Mouse (Mus musculus): ENCODE data around the gene Myo1g. TPM values are rescaled to one million over a fixed set of nuclear protein-coding genes. Genes with fewer than 3 reads are reported as not detected.

Myo1g gene
- polyA plus RNA-seq, 1 experiment from 2014 or later: 0.59 TPM

DNA sequence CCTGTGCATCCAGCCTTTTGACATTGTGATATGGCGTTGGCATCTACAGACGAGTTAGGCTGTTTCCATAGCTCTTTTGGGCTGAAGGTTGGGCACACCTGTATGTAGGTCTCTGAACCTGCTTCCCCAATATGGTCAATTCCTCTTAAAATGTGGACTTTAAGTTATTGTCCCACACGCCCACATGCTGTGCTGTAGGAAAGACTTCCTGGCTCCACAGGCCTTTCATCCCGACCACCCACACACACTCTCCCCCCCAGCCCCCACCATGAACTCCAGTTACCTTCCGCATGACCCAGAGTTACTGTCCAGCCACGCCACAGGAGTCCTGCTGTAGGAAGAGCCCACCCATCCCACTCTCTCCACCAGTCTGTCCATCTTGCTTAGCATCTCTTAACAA is 33.8 kb downstream of the Myo1g start:
- no peak for ATAC-seq (ENCODE audit: insufficient number of reproducible peaks, insufficient read depth, low FRiP score, low read depth)
- H3K36me3 ChIP-seq (ENCODE audit: control insufficient read depth, insufficient read depth, low read length): no peaks in the 10 kb centered on the region

DNA sequence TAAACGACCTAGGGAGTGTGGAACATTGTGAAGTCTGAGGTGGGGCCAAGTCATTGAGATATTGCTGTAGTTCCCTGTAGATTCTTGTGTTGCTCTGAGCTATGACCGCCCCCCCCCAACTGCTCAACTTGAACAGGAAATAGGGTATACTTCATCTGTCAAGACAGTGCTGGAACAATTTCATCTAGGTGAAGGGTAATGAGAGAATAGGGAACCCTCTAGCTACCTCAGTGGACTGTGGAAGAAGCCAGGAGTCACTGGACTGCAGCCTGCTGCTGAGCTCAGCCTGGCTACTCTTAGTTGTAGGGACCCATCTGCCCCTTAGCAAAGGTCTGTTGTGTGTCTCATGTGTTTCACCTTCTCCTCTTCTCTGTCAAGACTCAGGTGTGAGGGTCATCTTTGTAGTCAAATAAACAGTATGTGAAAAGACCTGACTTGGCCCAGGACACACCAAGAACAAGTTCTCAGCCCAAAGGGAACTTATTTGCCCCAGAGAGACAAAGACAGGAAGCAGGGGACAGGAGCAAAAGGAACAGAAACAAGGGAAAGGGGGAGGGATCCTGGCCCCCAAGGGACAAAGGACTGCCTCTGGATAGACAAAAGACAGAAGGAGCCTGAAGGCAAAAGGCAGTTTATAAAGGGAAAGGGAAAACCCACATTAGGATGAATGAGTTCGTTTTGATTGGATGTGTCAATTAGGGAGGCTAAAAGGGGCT is 36.4 kb downstream of the Myo1g start:
- ATAC-seq (ENCODE audit: insufficient number of reproducible peaks, insufficient read depth, low FRiP score, low read depth): no peak
- Histone ChIP-seq H3K9ac (ENCODE audit: low read length) (no peak overlapping the region), H3K27ac (replicated peaks in 1 of 2; ENCODE audit: control insufficient read depth in 1 of 2, insufficient read depth in 1 of 2, low read depth in 2 of 2, low read length in 2 of 2) (peak overlapping the region; percentile 16 to 19; a peak in 1 of 4 replicates), H3K4me2 (ENCODE audit: low read length) (no peak overlapping the region), H3K36me3 (ENCODE audit: control insufficient read depth, insufficient read depth, low read length) (no peaks in the 10 kb centered on the region), H3K4me3 (ENCODE audit: control insufficient read depth in 1 of 2, insufficient read depth in 1 of 2, low read depth in 1 of 2, low read length in 2 of 2) (no peak overlapping the region), H3K4me1 (ENCODE audit: control insufficient read depth in 2 of 2, insufficient read depth in 2 of 2, low read length in 2 of 2) (peaks cover 4 to 5% of the 10 kb centered on the region in 2 experiments; a peak in 3 of 4 replicates), H3K27me3 (ENCODE audit: control insufficient read depth, insufficient read depth, low read length) (no peaks in the 10 kb centered on the region), H3K9me3 (ENCODE audit: control insufficient read depth, low read length) (no peaks in the 10 kb centered on the region)
- WGBS: 63% methylated on average over 3 of the region's 3 CpGs

More for the DNA sequence above, 33.8 kb downstream of the Myo1g start:
- H3K27ac ChIP-seq (replicated peaks in 1 of 2; ENCODE audit: control insufficient read depth in 1 of 2, insufficient read depth in 1 of 2, low read depth in 2 of 2, low read length in 2 of 2): 0 out of 4 replicates have a peak overlapping the region, but pooled peaks of 1 of the 2 experiments have one; percentile 10
- H3K9ac ChIP-seq (ENCODE audit: low read length): no peak overlapping the region
- 62% methylated on average over 6 of the region's 6 CpGs for WGBS
- H3K4me2 ChIP-seq (ENCODE audit: low read length): no peak overlapping the region
- no peaks in the 10 kb centered on the region for H3K27me3 ChIP-seq (ENCODE audit: control insufficient read depth, insufficient read depth, low read length)
- H3K4me1 ChIP-seq (ENCODE audit: control insufficient read depth in 2 of 2, insufficient read depth in 2 of 2, low read length in 2 of 2): peaks cover 4 to 5% of the 10 kb centered on the region in 2 experiments; a peak in 3 of 4 replicates
- no peaks in the 10 kb centered on the region for H3K9me3 ChIP-seq (ENCODE audit: control insufficient read depth, low read length)
- H3K4me3 ChIP-seq (ENCODE audit: control insufficient read depth in 1 of 2, insufficient read depth in 1 of 2, low read depth in 1 of 2, low read length in 2 of 2): no peak overlapping the region

DNA sequence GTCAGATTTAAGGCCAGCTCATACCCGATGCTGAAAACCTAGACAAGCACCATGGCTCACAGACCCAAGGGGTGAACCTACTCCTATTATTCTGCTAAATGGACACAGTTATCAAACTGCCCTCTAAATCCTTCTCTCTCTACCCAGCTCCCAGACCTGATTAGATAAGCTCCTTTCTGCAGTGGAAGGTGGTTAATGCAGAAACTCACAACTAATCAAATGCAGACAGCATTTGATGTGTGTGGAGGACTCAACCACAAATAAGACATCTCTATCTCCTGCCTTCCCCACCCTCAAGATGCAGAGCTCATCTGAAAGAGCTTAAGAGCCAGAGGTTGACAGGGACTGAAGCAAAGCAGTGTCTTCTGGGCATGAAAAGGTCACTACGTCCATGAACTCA is 37.7 kb downstream of the Myo1g start:
- Histone ChIP-seq H3K9ac (ENCODE audit: low read length) (no peak overlapping the region), H3K27me3 (ENCODE audit: control insufficient read depth, insufficient read depth, low read length) (no peaks in the 10 kb centered on the region), H3K4me3 (ENCODE audit: control insufficient read depth in 1 of 2, insufficient read depth in 1 of 2, low read depth in 1 of 2, low read length in 2 of 2) (no peak overlapping the region), H3K27ac (replicated peaks in 1 of 2; ENCODE audit: control insufficient read depth in 1 of 2, insufficient read depth in 1 of 2, low read depth in 2 of 2, low read length in 2 of 2) (no peak overlapping the region), H3K36me3 (ENCODE audit: control insufficient read depth, insufficient read depth, low read length) (no peaks in the 10 kb centered on the region), H3K4me2 (ENCODE audit: low read length) (no peak overlapping the region), H3K4me1 (ENCODE audit: control insufficient read depth in 2 of 2, insufficient read depth in 2 of 2, low read length in 2 of 2) (peaks cover 4 to 5% of the 10 kb centered on the region in 2 experiments; a peak in 3 of 4 replicates), H3K9me3 (ENCODE audit: control insufficient read depth, low read length) (no peaks in the 10 kb centered on the region)
- no peak for ATAC-seq (ENCODE audit: insufficient number of reproducible peaks, insufficient read depth, low FRiP score, low read depth)
- 41% methylated on average over 2 of the region's 2 CpGs for WGBS

DNA sequence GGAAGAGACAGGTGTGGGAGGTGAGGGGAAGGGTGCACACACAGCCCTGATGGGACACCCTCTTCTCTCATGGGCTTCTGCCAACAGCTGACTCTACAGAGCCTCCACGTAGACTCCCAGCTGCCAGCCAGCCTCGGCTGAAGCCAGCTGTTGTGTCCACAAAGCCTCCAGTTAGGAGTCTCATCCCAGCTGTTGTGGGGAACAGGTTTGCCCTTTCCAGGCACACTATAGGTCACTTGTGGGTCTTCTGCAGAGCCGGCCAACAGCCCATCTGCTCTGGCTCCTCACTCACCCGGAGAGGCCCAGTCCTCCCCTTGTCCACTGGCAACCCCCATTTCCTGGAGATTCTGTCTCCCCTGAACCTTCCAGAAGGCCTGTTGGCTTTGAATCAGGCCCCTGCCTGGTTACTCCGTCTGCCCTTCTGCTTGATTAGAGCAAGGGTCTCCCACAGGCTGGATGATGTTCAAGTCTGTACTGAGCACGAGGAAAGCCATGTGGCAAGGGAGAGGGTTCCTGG is 39.0 kb downstream of the Myo1g start:
- no peak for ATAC-seq (ENCODE audit: insufficient number of reproducible peaks, insufficient read depth, low FRiP score, low read depth)
- no peak overlapping the region for H3K4me3 ChIP-seq (ENCODE audit: control insufficient read depth in 1 of 2, insufficient read depth in 1 of 2, low read depth in 1 of 2, low read length in 2 of 2)
- H3K27ac ChIP-seq (replicated peaks in 1 of 2; ENCODE audit: control insufficient read depth in 1 of 2, insufficient read depth in 1 of 2, low read depth in 2 of 2, low read length in 2 of 2): no peak overlapping the region

DNA sequence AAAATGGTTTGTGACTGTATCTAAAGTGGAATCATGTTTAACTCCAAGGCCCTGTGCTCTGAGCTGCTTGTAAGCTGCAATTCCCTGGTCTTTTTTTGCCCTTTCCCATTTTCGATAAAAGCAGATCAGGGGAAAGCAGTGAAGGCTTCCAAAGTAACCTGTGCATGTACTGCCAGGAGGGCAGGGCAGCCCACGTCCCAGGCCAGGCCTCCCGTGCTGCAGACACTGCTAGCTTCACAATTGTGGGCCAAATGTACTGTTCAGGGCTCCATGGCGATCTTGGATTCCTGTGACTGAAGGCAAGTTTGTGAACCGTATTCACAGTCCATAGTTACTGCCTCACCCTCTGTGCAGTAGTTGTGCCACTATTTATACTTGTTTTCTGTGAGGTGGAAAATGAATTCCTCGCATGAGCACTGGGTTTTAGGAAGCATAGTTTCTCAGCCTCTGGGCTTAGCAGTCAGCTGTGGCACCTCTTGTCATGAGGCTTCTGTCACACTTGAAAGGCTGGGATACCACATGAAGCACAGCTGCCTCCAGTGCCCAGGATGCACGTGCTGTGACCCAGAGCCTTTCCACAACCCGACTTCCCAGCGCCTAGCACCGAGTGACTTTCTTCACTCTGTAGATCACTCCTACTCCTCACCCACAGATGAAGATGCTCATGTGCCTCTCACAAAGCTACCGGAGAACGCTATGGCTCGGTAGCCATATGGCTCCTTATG is 39.9 kb downstream of the Myo1g start:
- H3K4me3 ChIP-seq (ENCODE audit: control insufficient read depth in 1 of 2, insufficient read depth in 1 of 2, low read depth in 1 of 2, low read length in 2 of 2): no peak overlapping the region
- no peak overlapping the region for H3K27ac ChIP-seq (replicated peaks in 1 of 2; ENCODE audit: control insufficient read depth in 1 of 2, insufficient read depth in 1 of 2, low read depth in 2 of 2, low read length in 2 of 2)
- H3K36me3 ChIP-seq (ENCODE audit: control insufficient read depth, insufficient read depth, low read length): no peaks in the 10 kb centered on the region
- no peak for ATAC-seq (ENCODE audit: insufficient number of reproducible peaks, insufficient read depth, low FRiP score, low read depth)
- H3K9ac ChIP-seq (ENCODE audit: low read length): no peak overlapping the region
- 73% methylated on average over 13 of the region's 13 CpGs for WGBS
- no peaks in the 10 kb centered on the region for H3K27me3 ChIP-seq (ENCODE audit: control insufficient read depth, insufficient read depth, low read length)
- no peaks in the 10 kb centered on the region for H3K9me3 ChIP-seq (ENCODE audit: control insufficient read depth, low read length)
- peaks cover 0 to 2% of the 10 kb centered on the region in 2 experiments; a peak in 1 of 4 replicates for H3K4me1 ChIP-seq (ENCODE audit: control insufficient read depth in 2 of 2, insufficient read depth in 2 of 2, low read length in 2 of 2)
- H3K4me2 ChIP-seq (ENCODE audit: low read length): no peak overlapping the region

More for the DNA sequence above, 39.0 kb downstream of the Myo1g start:
- peaks cover 0 to 2% of the 10 kb centered on the region in 2 experiments; a peak in 1 of 4 replicates for H3K4me1 ChIP-seq (ENCODE audit: control insufficient read depth in 2 of 2, insufficient read depth in 2 of 2, low read length in 2 of 2)
- no peaks in the 10 kb centered on the region for H3K36me3 ChIP-seq (ENCODE audit: control insufficient read depth, insufficient read depth, low read length)
- H3K9ac ChIP-seq (ENCODE audit: low read length): no peak overlapping the region
- no peaks in the 10 kb centered on the region for H3K9me3 ChIP-seq (ENCODE audit: control insufficient read depth, low read length)
- no peak overlapping the region for H3K4me2 ChIP-seq (ENCODE audit: low read length)
- 49% methylated on average over 6 of the region's 6 CpGs for WGBS
- H3K27me3 ChIP-seq (ENCODE audit: control insufficient read depth, insufficient read depth, low read length): no peaks in the 10 kb centered on the region

DNA sequence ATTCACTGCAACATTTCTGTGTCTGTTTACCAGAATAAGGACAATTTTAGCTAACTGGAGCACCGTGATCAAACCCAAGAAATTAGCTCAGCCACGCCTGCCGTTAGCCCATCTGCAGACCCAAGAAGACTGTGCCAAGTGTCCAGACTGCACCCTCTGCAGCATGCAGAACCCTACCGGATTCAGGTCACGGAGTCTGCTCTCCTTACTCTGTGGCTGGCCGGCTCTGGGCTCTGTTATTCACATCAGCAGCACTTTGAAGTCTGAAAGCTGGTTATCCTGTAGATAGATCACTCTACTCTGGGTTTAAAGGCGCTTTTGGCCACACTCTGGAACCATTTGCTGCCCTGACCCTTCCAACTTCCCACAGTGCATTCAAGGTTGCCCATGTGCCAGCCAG is 40.6 kb downstream of the Myo1g start:
- ATAC-seq (ENCODE audit: insufficient number of reproducible peaks, insufficient read depth, low FRiP score, low read depth): no peak
- H3K36me3 ChIP-seq (ENCODE audit: control insufficient read depth, insufficient read depth, low read length): no peaks in the 10 kb centered on the region
- no peak overlapping the region for H3K9ac ChIP-seq (ENCODE audit: low read length)
- no peak overlapping the region for H3K4me3 ChIP-seq (ENCODE audit: control insufficient read depth in 1 of 2, insufficient read depth in 1 of 2, low read depth in 1 of 2, low read length in 2 of 2)
- H3K4me1 ChIP-seq (ENCODE audit: control insufficient read depth in 2 of 2, insufficient read depth in 2 of 2, low read length in 2 of 2): peaks cover 0 to 2% of the 10 kb centered on the region in 2 experiments; a peak in 1 of 4 replicates
- WGBS: 68% methylated on average over 7 of the region's 7 CpGs
- H3K27me3 ChIP-seq (ENCODE audit: control insufficient read depth, insufficient read depth, low read length): no peaks in the 10 kb centered on the region
- no peak overlapping the region for H3K4me2 ChIP-seq (ENCODE audit: low read length)
- no peak overlapping the region for H3K27ac ChIP-seq (replicated peaks in 1 of 2; ENCODE audit: control insufficient read depth in 1 of 2, insufficient read depth in 1 of 2, low read depth in 2 of 2, low read length in 2 of 2)
- no peaks in the 10 kb centered on the region for H3K9me3 ChIP-seq (ENCODE audit: control insufficient read depth, low read length)

DNA sequence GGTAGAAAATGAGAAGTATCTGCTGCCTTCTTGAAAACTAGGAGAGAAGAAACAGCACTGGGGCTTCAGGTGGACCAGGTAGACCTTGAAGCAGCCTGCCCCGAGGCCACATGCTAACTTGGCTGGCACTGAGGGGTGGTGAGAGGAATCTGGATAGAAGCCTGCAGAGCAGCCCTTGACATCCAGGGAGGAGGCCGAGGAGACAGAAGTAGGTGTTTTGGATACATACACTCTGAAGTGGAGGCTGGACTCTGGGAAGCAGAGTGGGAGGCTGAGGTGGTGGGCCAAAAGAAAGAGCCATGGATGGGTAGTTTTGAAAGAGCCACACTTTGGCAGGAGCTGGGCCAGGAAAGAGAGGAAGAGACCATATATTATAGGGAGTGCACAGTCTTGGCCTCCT is 41.5 kb downstream of the Myo1g start:
- no peak overlapping the region for H3K9ac ChIP-seq (ENCODE audit: low read length)
- H3K27ac ChIP-seq (replicated peaks in 1 of 2; ENCODE audit: control insufficient read depth in 1 of 2, insufficient read depth in 1 of 2, low read depth in 2 of 2, low read length in 2 of 2): no peak overlapping the region
- H3K4me3 ChIP-seq (ENCODE audit: control insufficient read depth in 1 of 2, insufficient read depth in 1 of 2, low read depth in 1 of 2, low read length in 2 of 2): no peak overlapping the region
- H3K27me3 ChIP-seq (ENCODE audit: control insufficient read depth, insufficient read depth, low read length): no peaks in the 10 kb centered on the region
- peaks cover under 1% of the 10 kb centered on the region; the same call in 1 of the 2 replicates for H3K36me3 ChIP-seq (ENCODE audit: control insufficient read depth, insufficient read depth, low read length)
- H3K9me3 ChIP-seq (ENCODE audit: control insufficient read depth, low read length): no peaks in the 10 kb centered on the region
- peaks cover under 1 to 2% of the 10 kb centered on the region in 2 experiments; a peak in 1 of 4 replicates for H3K4me1 ChIP-seq (ENCODE audit: control insufficient read depth in 2 of 2, insufficient read depth in 2 of 2, low read length in 2 of 2)
- ATAC-seq (ENCODE audit: insufficient number of reproducible peaks, insufficient read depth, low FRiP score, low read depth): no peak
- WGBS: 66% methylated on average over 2 of the region's 2 CpGs
- no peak overlapping the region for H3K4me2 ChIP-seq (ENCODE audit: low read length)

Measured in heart, embryonic 14.5 days (tissue).